Mouse (Mus musculus) cerebellum, adult 2 months (tissue): Measurements from ENCODE around the gene Peli1.
"Not testable (repeated sequence)": the region's sequence is repeated elsewhere in the genome, so short reads cannot be mapped to it uniquely, and the experiment has no call there.

ENCODE experiments used
- CTCF ChIP-seq: fragments of 200-500 bp; IDR thresholded peaks from 2 replicates; pipeline ENCODE4 v1.5.1; 2011; ENCODE audit warnings: low read depth, mild to moderate bottlenecking, control low read depth, low read length, moderate library complexity, borderline replicate concordance; ENCODE audit not compliant: insufficient read depth
- POLR2A ChIP-seq: fragments of 200-500 bp; IDR thresholded peaks from 2 replicates; pipeline ENCODE4 v1.6.1; 2011; ENCODE audit warnings: low read length, control low read depth, borderline replicate concordance; ENCODE audit not compliant: insufficient read depth

- TF ChIP-seq CTCF, POLR2A: not testable (repeated sequence)
Observed at GRCm38 (mm10) chr11:21191821-21192220, 100.7 kb downstream of the Peli1 start.
